Mouse (Mus musculus): ENCODE measurements around the gene Faf2.

DNA sequence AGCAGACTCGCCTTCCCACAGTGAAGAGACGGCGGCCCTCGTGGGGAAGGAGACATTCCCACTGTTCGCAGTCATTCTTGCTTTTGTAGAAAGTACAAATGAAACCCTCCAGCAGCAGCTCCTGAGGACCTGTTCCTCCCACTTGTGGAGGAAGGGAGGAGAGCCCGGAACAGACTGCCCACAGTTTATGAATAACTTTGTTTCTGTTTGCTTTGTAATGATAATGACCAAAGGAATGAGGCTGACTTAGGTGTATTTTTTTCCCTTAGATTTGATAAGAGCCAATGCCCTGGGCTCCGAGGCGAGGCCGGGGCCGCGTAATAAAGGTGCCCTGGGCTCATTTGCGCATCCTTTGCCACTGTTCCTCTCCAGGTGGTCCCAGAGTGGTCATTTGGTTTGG is 39.8 kb downstream of the Faf2 start:
- TF ChIP-seq CTCF (conservative IDR thresholded peaks at IDR 0.05; ENCODE audit: low read length) (no peak), POU5F1 (IDR thresholded peaks at IDR 0.05; ENCODE audit: borderline replicate concordance, low read length) (no peak)
